Mouse (Mus musculus) heart, embryonic 10.5 days (tissue): ENCODE results near the gene Krtap3-1. TPM values are rescaled to one million over a fixed set of nuclear protein-coding genes. Genes with fewer than 3 reads are reported as not detected.

Experiments
- DNase-seq: peaks from one replicate; pipeline ENCODE4 v3.0.0-alpha.2; 2017; ENCODE audit warnings: low spot score
- H3K27ac ChIP-seq: fragments of 300-500 bp; sonication (generic); 2 replicates; pipeline ENCODE4 v1.5.1; 2016; ENCODE audit warnings: mild to moderate bottlenecking
- H3K27me3 ChIP-seq: fragments of 300-500 bp; sonication (generic); 2 replicates; pipeline ENCODE4 v1.6.1; 2016; ENCODE audit warnings: mild to moderate bottlenecking; ENCODE audit not compliant: poor library complexity, insufficient read depth, severe bottlenecking
- H3K36me3 ChIP-seq: fragments of 300-500 bp; sonication (generic); 2 replicates; pipeline ENCODE4 v1.6.1; 2016; ENCODE audit warnings: mild to moderate bottlenecking, moderate library complexity
- H3K4me1 ChIP-seq: fragments of 300-500 bp; sonication (generic); 2 replicates; pipeline ENCODE4 v1.6.1; 2016; ENCODE audit warnings: mild to moderate bottlenecking
- H3K4me3 ChIP-seq: fragments of 300-500 bp; sonication (generic); 2 replicates; pipeline ENCODE4 v1.5.1; 2016; ENCODE audit warnings: mild to moderate bottlenecking, moderate library complexity
- H3K9me3 ChIP-seq: fragments of 300-500 bp; sonication (generic); 2 replicates; pipeline ENCODE4 v1.6.1; 2016; ENCODE audit warnings: mild to moderate bottlenecking, moderate library complexity
- WGBS: fragments of 180-500 bp; shearing (Covaris S2); methylation state at CpG from one replicate; pipeline ENCODE4 v1.1.7; 2016; 5-methylcytosine and 5-hydroxymethylcytosine counted together
- polyA plus RNA-seq: library from polyadenylated mRNA; unstranded; fragments of >200 nt; fragmentation: Nextera tagmentation; extraction: Ambion mirVana; gene quantifications from 2 replicates; pipeline ENCODE4 v1.2.1, GENCODE M21; 2016

The Krtap3-1 gene
- polyA plus RNA-seq, 1 experiment from 2014 or later = not detected

GRCm38 (mm10) chr11:99573164-99573563 lies 6.7 kb upstream of the Krtap3-1 start:
- DNase-seq = no peak
- Histone ChIP-seq H3K9me3 (no peaks in the 10 kb centered on the region), H3K27ac (no peak overlapping the region), H3K4me1 (no peaks in the 10 kb centered on the region), H3K36me3 (no peaks in the 10 kb centered on the region), H3K27me3 (no peaks in the 10 kb centered on the region), H3K4me3 (no peak overlapping the region)
- 62% methylated on average over 4 of the region's 4 CpGs for WGBS

- Histone ChIP-seq H3K27ac (no peak overlapping the region), H3K4me3 (no peak overlapping the region), H3K27me3 (no peaks in the 10 kb centered on the region), H3K9me3 (no peaks in the 10 kb centered on the region), H3K36me3 (no peaks in the 10 kb centered on the region), H3K4me1 (no peaks in the 10 kb centered on the region)
- 80% methylated on average over 6 of the region's 6 CpGs for WGBS
- DNase-seq = no peak
These were observed 3.9 kb downstream of the Krtap3-1 start for GRCm38 (mm10) chr11:99562580-99562979.

- no peaks in the 10 kb centered on the region for H3K4me1 ChIP-seq
- no peak for DNase-seq
- no peak within 1 kb of the TSS for H3K4me3 ChIP-seq
- H3K36me3 ChIP-seq = no peaks in the 10 kb centered on the region
- no peak within 1 kb of the TSS for H3K27ac ChIP-seq
- no peaks in the 10 kb centered on the region for H3K9me3 ChIP-seq
- WGBS = 92% methylated on average over 9 of the region's 9 CpGs
- no peaks in the 10 kb centered on the region for H3K27me3 ChIP-seq
These were observed 7.1 kb downstream of the Krtap3-1 start, which contains the start of gene Gm11939 for GRCm38 (mm10) chr11:99559366-99559765. Gene Gm11939, minus strand, starts transcription at chr11:99559466.

- Histone ChIP-seq H3K27me3 (no peaks in the 10 kb centered on the region), H3K4me3 (no peak overlapping the region), H3K27ac (no peak overlapping the region), H3K9me3 (no peaks in the 10 kb centered on the region), H3K36me3 (no peaks in the 10 kb centered on the region), H3K4me1 (no peaks in the 10 kb centered on the region)
- 75% methylated on average over 3 of the region's 3 CpGs for whole genome bisulfite sequencing
- DNase-seq = no peak
These were observed 8.3 kb downstream of the Krtap3-1 start for GRCm38 (mm10) chr11:99557976-99558745.

GRCm38 (mm10) chr11:99556753-99557152 lies 9.7 kb downstream of the Krtap3-1 start, which contains the start of gene Krtap3-2:
Gene Krtap3-2, minus strand, starts transcription at chr11:99556853.
- 83% methylated on average over 1 of the region's 2 CpGs for WGBS
- no peak within 1 kb of the TSS for H3K27ac ChIP-seq
- no peaks in the 10 kb centered on the region for H3K9me3 ChIP-seq
- no peaks in the 10 kb centered on the region for H3K36me3 ChIP-seq
- H3K27me3 ChIP-seq = no peaks in the 10 kb centered on the region
- no peak for DNase-seq
- H3K4me3 ChIP-seq = no peak within 1 kb of the TSS
- H3K4me1 ChIP-seq = no peaks in the 10 kb centered on the region

- no peaks in the 10 kb centered on the region for H3K4me1 ChIP-seq
- H3K36me3 ChIP-seq = no peaks in the 10 kb centered on the region
- H3K27me3 ChIP-seq = no peaks in the 10 kb centered on the region
- 75% methylated on average over 2 of the region's 2 CpGs for WGBS
- no peaks in the 10 kb centered on the region for H3K9me3 ChIP-seq
- no peak overlapping the region for H3K4me3 ChIP-seq
- no peak overlapping the region for H3K27ac ChIP-seq
- no peak for DNase-seq
These were observed 10.2 kb downstream of the Krtap3-1 start for GRCm38 (mm10) chr11:99556195-99556594.

GRCm38 (mm10) chr11:99550765-99551164 lies 15.7 kb downstream of the Krtap3-1 start, which contains the start of gene Krtap3-3:
Gene Krtap3-3, minus strand, starts transcription at chr11:99550865.
- no peak for DNase-seq
- Histone ChIP-seq H3K27me3 (no peaks in the 10 kb centered on the region), H3K36me3 (no peaks in the 10 kb centered on the region), H3K27ac (no peak within 1 kb of the TSS), H3K4me1 (no peaks in the 10 kb centered on the region), H3K9me3 (no peaks in the 10 kb centered on the region), H3K4me3 (no peak within 1 kb of the TSS)
- 61% methylated on average over 4 of the region's 4 CpGs for WGBS

GRCm38 (mm10) chr11:99547892-99548291 lies 18.5 kb downstream of the Krtap3-1 start:
- Histone ChIP-seq H3K27me3 (no peaks in the 10 kb centered on the region), H3K27ac (no peak overlapping the region), H3K4me1 (no peaks in the 10 kb centered on the region), H3K36me3 (no peaks in the 10 kb centered on the region), H3K9me3 (no peaks in the 10 kb centered on the region), H3K4me3 (no peak overlapping the region)
- no peak for DNase-seq

- H3K27me3 ChIP-seq = no peaks in the 10 kb centered on the region
- H3K36me3 ChIP-seq = no peaks in the 10 kb centered on the region
- no peaks in the 10 kb centered on the region for H3K4me1 ChIP-seq
- no peak overlapping the region for H3K4me3 ChIP-seq
- no peak overlapping the region for H3K27ac ChIP-seq
- WGBS = 70% methylated on average over 9 of the region's 9 CpGs
- peak; percentile 77 for DNase-seq
- H3K9me3 ChIP-seq = no peaks in the 10 kb centered on the region
These were observed 26.7 kb downstream of the Krtap3-1 start for GRCm38 (mm10) chr11:99539721-99540120.

GRCm38 (mm10) chr11:99521288-99521860 lies 45.1 kb downstream of the Krtap3-1 start, which contains the start of gene Krt39:
Gene Krt39, minus strand, starts transcription at chr11:99521338.
- Histone ChIP-seq H3K9me3 (no peaks in the 10 kb centered on the region), H3K4me3 (no peak within 1 kb of the TSS), H3K27ac (no peak within 1 kb of the TSS), H3K27me3 (no peaks in the 10 kb centered on the region), H3K4me1 (no peaks in the 10 kb centered on the region), H3K36me3 (no peaks in the 10 kb centered on the region)
- WGBS = 85% methylated on average over 13 of the region's 13 CpGs
- DNase-seq = no peak

Other genes with a start within 250 kb of the Krtap3-1 start
- gene Krt25, start 243.7 kb downstream of the Krtap3-1 start, polyA plus RNA-seq = not detected in 2 replicates
- gene Krt26, start 228.7 kb downstream of the Krtap3-1 start, polyA plus RNA-seq = not detected in 2 replicates
- gene Krt27, start 215.5 kb downstream of the Krtap3-1 start, polyA plus RNA-seq = not detected in 2 replicates
- 0.20 and 0.39 TPM in 2 replicates for gene Krt28, start 191.7 kb downstream of the Krtap3-1 start, polyA plus RNA-seq
- 11.4 and 14.6 TPM in 2 replicates for gene Krt10, start 177.3 kb downstream of the Krtap3-1 start, polyA plus RNA-seq
- not detected in 2 replicates for gene Krt12, start 144.4 kb downstream of the Krtap3-1 start, polyA plus RNA-seq
- gene Krt20, start 128.5 kb downstream of the Krtap3-1 start, polyA plus RNA-seq = 6.6 and 9.5 TPM in 2 replicates
- gene Krt23, start 73.5 kb downstream of the Krtap3-1 start, polyA plus RNA-seq = 0.15 and 0.38 TPM in 2 replicates
- not detected in 2 replicates for gene Krt39, start 45.3 kb downstream of the Krtap3-1 start, polyA plus RNA-seq
- gene Krt40, start 23.5 kb downstream of the Krtap3-1 start, polyA plus RNA-seq = not detected in 2 replicates
- gene Krtap3-3, start 15.8 kb downstream of the Krtap3-1 start, polyA plus RNA-seq = not detected in 2 replicates
- not detected in 2 replicates for gene Krtap3-2, start 9.8 kb downstream of the Krtap3-1 start, polyA plus RNA-seq
- gene Gm11939, start 7.2 kb downstream of the Krtap3-1 start, polyA plus RNA-seq = not detected in 2 replicates
- not detected in 2 replicates for gene Krtap1-5, start 14.4 kb upstream of the Krtap3-1 start, polyA plus RNA-seq
- not detected in 2 replicates for gene Krtap1-4, start 17.0 kb upstream of the Krtap3-1 start, polyA plus RNA-seq
- not detected in 2 replicates for gene Krtap1-3, start 24.7 kb upstream of the Krtap3-1 start, polyA plus RNA-seq
- not detected in 2 replicates for gene Krtap9-3, start 31.5 kb upstream of the Krtap3-1 start, polyA plus RNA-seq
- gene Gm11938, start 36.7 kb upstream of the Krtap3-1 start, polyA plus RNA-seq = not detected in 2 replicates
- not detected in 2 replicates for gene Gm11937, start 43.6 kb upstream of the Krtap3-1 start, polyA plus RNA-seq
- gene Krtap2-4, start 48.2 kb upstream of the Krtap3-1 start, polyA plus RNA-seq = not detected in 2 replicates
- gene Gm11562, start 53.8 kb upstream of the Krtap3-1 start, polyA plus RNA-seq = not detected in 2 replicates
- not detected in 2 replicates for gene Krtap4-1, start 61.6 kb upstream of the Krtap3-1 start, polyA plus RNA-seq
- gene Krtap4-2, start 68.5 kb upstream of the Krtap3-1 start, polyA plus RNA-seq = not detected in 2 replicates
- gene Krtap4-7, start 77.5 kb upstream of the Krtap3-1 start, polyA plus RNA-seq = not detected in 2 replicates
- not detected in 2 replicates for gene Gm11555, start 83.6 kb upstream of the Krtap3-1 start, polyA plus RNA-seq
- gene Gm11563, start 92.3 kb upstream of the Krtap3-1 start, polyA plus RNA-seq = not detected in 2 replicates
- not detected in 2 replicates for gene Krtap4-6, start 99.3 kb upstream of the Krtap3-1 start, polyA plus RNA-seq
- not detected in 2 replicates for gene Gm14190, start 124.1 kb upstream of the Krtap3-1 start, polyA plus RNA-seq
- not detected in 2 replicates for gene Gm14180, start 167.7 kb upstream of the Krtap3-1 start, polyA plus RNA-seq
- gene Gm11595, start 206.3 kb upstream of the Krtap3-1 start, polyA plus RNA-seq = not detected in 2 replicates
- gene Krtap4-8, start 214.1 kb upstream of the Krtap3-1 start, polyA plus RNA-seq = not detected in 2 replicates
- gene Krtap4-9, start 218.6 kb upstream of the Krtap3-1 start, polyA plus RNA-seq = not detected in 2 replicates
- gene Gm11596, start 226.8 kb upstream of the Krtap3-1 start, polyA plus RNA-seq = not detected in 2 replicates
- gene Gm11569, start 232.3 kb upstream of the Krtap3-1 start, polyA plus RNA-seq = not detected in 2 replicates
- not detected in 2 replicates for gene Gm11554, start 237.8 kb upstream of the Krtap3-1 start, polyA plus RNA-seq
- not detected in 2 replicates for gene Krtap4-13, start 243.3 kb upstream of the Krtap3-1 start, polyA plus RNA-seq
- gene Gm11564, start 249.0 kb upstream of the Krtap3-1 start, polyA plus RNA-seq = not detected in 2 replicates